Mouse (Mus musculus) kidney, adult 2 months (tissue): ENCODE results near the gene Lima1. TPM values are rescaled to one million over a fixed set of nuclear protein-coding genes. Genes with fewer than 3 reads are reported as not detected.
"Not testable (repeated sequence)": the region's sequence is repeated elsewhere in the genome, so short reads cannot be mapped to it uniquely, and the experiment has no call there.

Source experiments
- DNase-seq: peaks from one replicate; pipeline ENCODE4 v3.0.0; 2021
- H3K27ac ChIP-seq: fragments of 200-500 bp; 2 replicates; pipeline ENCODE4 v1.5.1; 2012; ENCODE audit warnings: low read depth, low read length, control low read depth, inconsistent platforms; ENCODE audit not compliant: insufficient read depth
- H3K27me3 ChIP-seq: fragments of 200-500 bp; replicated peaks from 2 replicates; pipeline ENCODE4 v1.6.1; 2012; ENCODE audit warnings: mild to moderate bottlenecking, moderate library complexity, low read length, inconsistent platforms; ENCODE audit not compliant: control insufficient read depth, insufficient read depth
- H3K36me3 ChIP-seq: fragments of 200-500 bp; 2 replicates; pipeline ENCODE4 v1.6.1; 2012; ENCODE audit warnings: mild to moderate bottlenecking, moderate library complexity, low read length, inconsistent platforms; ENCODE audit not compliant: control insufficient read depth, insufficient read depth
- H3K4me1 ChIP-seq: fragments of 200-500 bp; 2 replicates; pipeline ENCODE4 v1.6.1; 2011; ENCODE audit warnings: low read length; ENCODE audit not compliant: control insufficient read depth, insufficient read depth
- H3K4me3 ChIP-seq: fragments of 200-500 bp; 2 replicates; pipeline ENCODE4 v1.5.1; 2011; ENCODE audit warnings: mild to moderate bottlenecking, low read depth, low read length, control low read depth; ENCODE audit not compliant: insufficient read depth
- CTCF ChIP-seq: fragments of 200-500 bp; conservative IDR thresholded peaks from 2 replicates; pipeline ENCODE4 v1.5.1; 2011; ENCODE audit warnings: low read depth, mild to moderate bottlenecking, control low read depth, low read length, moderate library complexity, mixed read lengths; ENCODE audit not compliant: insufficient read depth, insufficient read length
- POLR2A ChIP-seq: fragments of 200-500 bp; IDR thresholded peaks from one replicate; pipeline ENCODE4 v1.6.1; 2011; ENCODE audit warnings: low read depth, low read length, control low read depth
- WGBS: fragments of 180-500 bp; shearing (Covaris S2); methylation state at CpG from one replicate; pipeline ENCODE4 v1.1.7; 2018; 5-methylcytosine and 5-hydroxymethylcytosine counted together
- polyA plus RNA-seq: library from polyadenylated mRNA; depleted of rRNA; stranded (reverse); fragments of >200 nt; gene quantifications from 2 replicates; pipeline ENCODE4 v1.2.3, GENCODE M21; 2012

The Lima1 gene
- polyA plus RNA-seq, 1 experiment = 32.7 TPM

- Histone ChIP-seq H3K27me3 (no peaks in the 10 kb centered on the region), H3K4me3 (no peak overlapping the region), H3K36me3 (peaks cover 8% of the 10 kb centered on the region), H3K27ac (no peak overlapping the region), H3K4me1 (no peaks in the 10 kb centered on the region)
- DNase-seq = no peak
- WGBS = 72% methylated on average over 3 of the region's 3 CpGs
- no peak for TF ChIP-seq CTCF
- TF ChIP-seq POLR2A = no peak
These were observed 84.3 kb downstream of the Lima1 start for GRCm38 (mm10) chr15:99791003-99791402.

DNA sequence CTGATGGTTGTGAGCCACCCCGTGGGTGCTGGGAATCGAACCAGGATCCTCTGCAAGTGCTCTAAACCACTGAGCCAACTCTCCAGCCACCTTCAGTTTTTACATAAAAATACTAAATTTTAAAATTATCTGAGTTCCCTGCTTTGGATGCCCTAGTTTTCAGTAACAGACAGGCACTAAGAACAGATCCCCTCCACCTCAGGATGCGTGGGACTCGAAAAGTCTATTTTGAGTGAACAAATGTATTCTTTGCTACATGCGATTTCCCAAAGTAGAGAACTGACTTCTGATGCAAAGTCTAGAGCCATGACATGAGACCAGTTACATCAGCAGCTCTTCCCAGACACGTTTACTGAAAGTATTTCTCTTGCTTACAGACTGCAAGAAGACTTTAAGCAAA is 84.8 kb downstream of the Lima1 start:
- no peak for DNase-seq
- H3K27ac ChIP-seq = no peak overlapping the region
- no peaks in the 10 kb centered on the region for H3K27me3 ChIP-seq
- no peaks in the 10 kb centered on the region for H3K4me1 ChIP-seq
- no peak for TF ChIP-seq POLR2A
- TF ChIP-seq CTCF = no peak
- WGBS = 90% methylated on average over 6 of the region's 6 CpGs
- H3K36me3 ChIP-seq = peaks cover 8% of the 10 kb centered on the region
- no peak overlapping the region for H3K4me3 ChIP-seq

DNA sequence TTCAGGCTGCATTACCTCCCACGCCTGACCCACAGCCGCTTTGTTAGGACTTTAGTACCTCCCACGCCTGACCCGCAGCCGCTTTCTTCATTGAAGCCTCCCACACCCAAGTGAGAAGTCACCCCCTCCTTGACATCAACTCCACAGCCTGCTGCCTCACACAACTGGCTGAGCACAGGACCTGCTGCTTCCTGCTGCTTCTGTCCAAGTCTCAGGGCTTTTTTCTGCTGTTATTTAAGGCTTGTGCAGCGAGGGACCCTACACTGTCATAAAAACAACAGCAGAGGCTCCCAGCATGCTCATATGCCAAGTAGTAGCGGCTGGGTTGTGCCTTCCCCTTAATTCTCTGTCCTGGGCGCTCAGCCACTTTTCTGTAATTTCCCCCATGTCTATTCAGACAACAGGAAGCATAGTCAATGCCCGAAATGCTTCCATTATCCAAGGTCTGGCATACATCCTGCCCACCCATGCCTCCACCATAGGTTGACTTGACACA is 87.6 kb downstream of the Lima1 start:
- H3K4me1 ChIP-seq = no peaks in the 10 kb centered on the region
- TF ChIP-seq POLR2A (no peak), CTCF (no peak)
- 37% methylated on average over 9 of the region's 9 CpGs for WGBS
- peak overlapping the region; percentile 44 for H3K27ac ChIP-seq
- DNase-seq = peak; percentile 49
- H3K4me3 ChIP-seq = no peak overlapping the region
- peaks cover 1% of the 10 kb centered on the region; the same call in 1 of the 2 replicates for H3K36me3 ChIP-seq
- no peaks in the 10 kb centered on the region for H3K27me3 ChIP-seq

- no peaks in the 10 kb centered on the region for H3K27me3 ChIP-seq
- DNase-seq = no peak
- peaks cover 6% of the 10 kb centered on the region; the same call in 1 of the 2 replicates for H3K36me3 ChIP-seq
- 85% methylated on average over 16 of the region's 16 CpGs for WGBS
- H3K27ac ChIP-seq = no peak overlapping the region
- no peak overlapping the region for H3K4me3 ChIP-seq
- TF ChIP-seq CTCF (no peak), POLR2A (no peak)
- H3K4me1 ChIP-seq = no peaks in the 10 kb centered on the region
These were observed 96.5 kb downstream of the Lima1 start for GRCm38 (mm10) chr15:99778677-99779335.

DNA sequence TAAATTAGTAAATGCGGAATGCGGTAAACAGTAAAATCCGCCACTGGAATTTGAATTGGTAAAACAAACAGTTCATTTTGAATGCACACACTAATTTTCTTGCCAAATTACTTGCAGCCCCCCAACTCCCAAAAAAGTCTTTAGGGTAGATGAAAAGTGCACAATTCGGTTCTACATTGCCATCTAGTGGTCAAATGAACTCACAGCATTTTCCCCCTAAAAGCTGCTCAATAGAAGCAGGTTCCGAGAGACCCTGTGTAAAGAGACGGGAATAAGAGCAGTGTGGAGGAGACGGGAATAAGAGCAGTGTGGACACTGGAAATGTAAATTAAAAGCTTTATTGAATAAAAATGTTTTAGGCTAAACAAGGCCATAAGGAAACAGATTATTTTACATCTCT is 97.1 kb downstream of the Lima1 start:
- H3K27ac ChIP-seq = no peak overlapping the region
- H3K27me3 ChIP-seq = no peaks in the 10 kb centered on the region
- H3K36me3 ChIP-seq = peaks cover 6% of the 10 kb centered on the region; the same call in 1 of the 2 replicates
- H3K4me3 ChIP-seq = no peak overlapping the region
- 43% methylated on average over 7 of the region's 7 CpGs for WGBS
- TF ChIP-seq POLR2A (no peak), CTCF (peak; percentile 26)
- DNase-seq = peak; percentile 43
- no peaks in the 10 kb centered on the region for H3K4me1 ChIP-seq

DNA sequence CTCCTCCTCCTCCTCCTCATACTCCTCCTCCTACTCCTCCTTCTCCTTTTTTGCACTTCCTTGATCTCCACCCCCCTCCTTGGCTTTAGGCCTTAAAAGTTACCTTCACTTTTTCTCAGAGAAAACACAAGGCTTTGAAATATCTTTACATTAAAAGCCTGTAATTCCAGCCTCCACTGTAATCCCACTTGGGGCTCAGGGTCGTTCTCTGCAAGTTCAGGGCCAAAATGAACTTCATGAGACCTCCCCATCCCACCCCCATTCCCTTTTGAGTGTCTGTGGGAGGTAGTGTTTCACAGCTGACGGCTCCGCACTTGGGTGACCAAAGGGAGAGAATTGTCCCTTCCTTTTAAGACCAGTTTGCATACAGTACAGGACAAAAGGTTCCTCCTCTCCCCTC is 102.3 kb downstream of the Lima1 start:
- WGBS = 39% methylated on average over 3 of the region's 3 CpGs
- TF ChIP-seq CTCF (no peak), POLR2A (no peak)
- H3K36me3 ChIP-seq = no peaks in the 10 kb centered on the region; the same call in 1 of the 2 replicates
- H3K27ac ChIP-seq = peak overlapping the region; percentile 72
- H3K27me3 ChIP-seq = no peaks in the 10 kb centered on the region
- H3K4me3 ChIP-seq = peak overlapping the region; percentile 92; the same call in 1 of the 2 replicates
- no peaks in the 10 kb centered on the region; the same call in 1 of the 2 replicates for H3K4me1 ChIP-seq
- DNase-seq = no peak

DNA sequence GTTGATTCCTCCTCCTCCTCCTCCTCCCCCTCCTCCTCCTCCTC is 102.6 kb downstream of the Lima1 start, which contains the start of gene Cers5:
Gene Cers5, minus strand, starts transcription at position 5 of the 44 bp plus-strand sequence.
- not testable (repeated sequence) for H3K27me3 ChIP-seq, DNase-seq, H3K36me3 ChIP-seq, H3K4me1 ChIP-seq
- Histone ChIP-seq H3K4me3 (peak within 1 kb of the TSS; percentile 92), H3K27ac (peak within 1 kb of the TSS; percentile 72)

DNA sequence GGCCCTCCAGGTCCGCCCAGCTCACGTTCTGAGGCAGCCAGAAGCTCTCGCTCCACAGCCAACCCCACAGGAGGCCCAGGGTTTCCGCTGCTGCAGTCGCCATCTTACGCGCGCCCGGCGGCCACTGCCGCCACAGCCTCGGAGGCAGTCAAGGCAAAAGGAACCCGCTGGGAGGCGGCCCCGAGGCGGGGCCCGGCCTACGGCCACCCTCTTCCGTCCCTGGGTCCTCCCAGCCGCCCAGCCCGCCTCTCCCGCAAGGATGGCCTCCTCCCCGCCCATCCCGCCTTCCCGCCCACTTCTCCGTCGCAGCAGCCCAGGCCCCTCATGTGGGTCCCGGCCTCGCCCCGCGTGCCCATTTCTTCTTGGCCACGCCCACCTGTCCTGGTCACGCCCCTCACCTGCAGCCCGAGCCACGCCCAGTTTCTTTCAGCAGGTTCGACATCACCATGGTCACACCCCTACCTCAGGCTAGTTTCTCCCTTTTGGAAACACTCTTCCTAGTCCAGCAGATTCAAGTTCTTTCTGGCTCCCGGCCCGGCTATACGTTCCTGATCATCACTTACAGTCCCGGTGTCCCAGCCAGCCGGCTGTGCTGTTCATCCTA is 102.9 kb downstream of the Lima1 start:
- TF ChIP-seq CTCF (0 out of 2 replicates have a peak, but pooled peaks have one; percentile 5), POLR2A (peak; percentile 90)
- peaks cover 2% of the 10 kb centered on the region; the same call in 1 of the 2 replicates for H3K4me1 ChIP-seq
- DNase-seq = peak; percentile 94
- H3K4me3 ChIP-seq = peak overlapping the region; percentile 92
- no peaks in the 10 kb centered on the region for H3K36me3 ChIP-seq
- no peaks in the 10 kb centered on the region for H3K27me3 ChIP-seq
- peak overlapping the region; percentile 69 for H3K27ac ChIP-seq
- WGBS = under 1% methylated on average over 39 of the region's 41 CpGs
